Mouse (Mus musculus): ENCODE measurements around the gene Dvl1. TPM values are rescaled to one million over a fixed set of nuclear protein-coding genes. Genes with fewer than 3 reads are reported as not detected.

The Dvl1 gene
- polyA plus RNA-seq, 1 experiment from 2014 or later: 15.1 TPM

DNA sequence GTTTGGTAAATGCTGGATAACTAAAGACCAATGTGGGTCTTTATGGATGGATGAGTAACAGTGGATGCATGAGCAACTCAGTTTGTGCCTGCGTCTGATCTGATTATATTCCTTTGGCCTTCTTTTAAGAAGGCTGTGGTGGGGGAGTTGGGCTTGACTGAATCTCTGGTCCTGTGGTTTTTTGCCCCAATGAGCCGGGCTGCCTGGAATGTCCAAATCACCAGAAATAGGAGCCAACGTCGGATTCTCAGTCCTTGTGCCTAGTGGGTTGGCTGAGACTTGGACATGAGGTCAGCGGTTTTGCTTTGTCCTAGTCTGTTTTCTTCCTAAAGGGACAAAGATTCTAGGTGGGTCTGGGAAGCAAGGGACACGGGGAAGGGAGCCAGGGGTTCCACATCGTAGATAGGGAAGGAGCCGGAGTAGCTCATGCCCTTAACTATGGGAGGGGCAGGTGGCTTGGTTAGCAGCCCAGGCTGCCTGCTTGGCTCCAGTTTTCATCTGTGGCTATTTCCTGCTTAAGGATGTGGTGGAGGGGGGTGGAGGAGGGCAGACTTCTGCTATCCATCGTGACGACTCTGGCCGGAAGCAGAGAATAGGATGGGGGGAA lies 9.7 kb upstream of the Dvl1 start:
- no peaks in the 10 kb centered on the region for H3K36me3 ChIP-seq (ENCODE audit: control insufficient read depth, insufficient read depth, low read length)
- peaks cover 7% of the 10 kb centered on the region for H3K27me3 ChIP-seq (ENCODE audit: control insufficient read depth, insufficient read depth, low read length)
- no peak for DNase-seq (ENCODE audit: low spot score)
- no peaks in the 10 kb centered on the region for H3K9me3 ChIP-seq (ENCODE audit: control insufficient read depth, low read length)
- no peak overlapping the region for H3K4me3 ChIP-seq (ENCODE audit: low read depth, low read length)
- H3K4me1 ChIP-seq (ENCODE audit: control insufficient read depth, insufficient read depth, low read length): peaks cover 25% of the 10 kb centered on the region
- no peak overlapping the region for H3K27ac ChIP-seq (ENCODE audit: low read depth, low read length)
- no peak overlapping the region for H3K4me2 ChIP-seq (ENCODE audit: low read depth)
- H3K9ac ChIP-seq (ENCODE audit: low read length): no peak overlapping the region
- 87% methylated on average over 11 of the region's 11 CpGs for WGBS
- no peak for ATAC-seq (ENCODE audit: insufficient read depth, low FRiP score, low TSS enrichment)

- Histone ChIP-seq H3K36me3 (ENCODE audit: control insufficient read depth, insufficient read depth, low read length) (no peaks in the 10 kb centered on the region), H3K4me2 (ENCODE audit: low read depth) (no peak overlapping the region), H3K27me3 (ENCODE audit: control insufficient read depth, insufficient read depth, low read length) (peaks cover 7% of the 10 kb centered on the region), H3K4me1 (ENCODE audit: control insufficient read depth, insufficient read depth, low read length) (peaks cover 23% of the 10 kb centered on the region), H3K9me3 (ENCODE audit: control insufficient read depth, low read length) (no peaks in the 10 kb centered on the region), H3K4me3 (ENCODE audit: low read depth, low read length) (no peak overlapping the region), H3K9ac (ENCODE audit: low read length) (no peak overlapping the region), H3K27ac (ENCODE audit: low read depth, low read length) (no peak overlapping the region)
- DNase-seq (ENCODE audit: low spot score): no peak
- no peak for ATAC-seq (ENCODE audit: insufficient read depth, low FRiP score, low TSS enrichment)
- 54% methylated on average over 8 of the region's 8 CpGs for WGBS
These were observed 8.7 kb upstream of the Dvl1 start for GRCm38 (mm10) chr4:155838187-155839153.

- H3K9me3 ChIP-seq (ENCODE audit: control insufficient read depth, low read length): no peaks in the 10 kb centered on the region
- peak; percentile 82 for DNase-seq (ENCODE audit: low spot score)
- peaks cover 2% of the 10 kb centered on the region; the same call in 1 of the 2 replicates for H3K36me3 ChIP-seq (ENCODE audit: control insufficient read depth, insufficient read depth, low read length)
- H3K4me1 ChIP-seq (ENCODE audit: control insufficient read depth, insufficient read depth, low read length): peaks cover 23% of the 10 kb centered on the region
- peaks cover 7% of the 10 kb centered on the region for H3K27me3 ChIP-seq (ENCODE audit: control insufficient read depth, insufficient read depth, low read length)
- H3K4me2 ChIP-seq (ENCODE audit: low read depth): peak within 1 kb of the TSS; percentile 57
- H3K27ac ChIP-seq (ENCODE audit: low read depth, low read length): no peak within 1 kb of the TSS; the same call in 1 of the 2 replicates
- peak within 1 kb of the TSS; percentile 46 for H3K9ac ChIP-seq (ENCODE audit: low read length)
- ATAC-seq (ENCODE audit: insufficient read depth, low FRiP score, low TSS enrichment): peak; percentile 77
- peak within 1 kb of the TSS; percentile 40 for H3K4me3 ChIP-seq (ENCODE audit: low read depth, low read length)
- under 1% methylated on average over 16 of the region's 16 CpGs for WGBS
These were observed 7.7 kb upstream of the Dvl1 start, which contains the start of gene Mxra8 for GRCm38 (mm10) chr4:155839483-155839910. TSS of gene Mxra8 (plus strand) at chr4:155839680.

DNA sequence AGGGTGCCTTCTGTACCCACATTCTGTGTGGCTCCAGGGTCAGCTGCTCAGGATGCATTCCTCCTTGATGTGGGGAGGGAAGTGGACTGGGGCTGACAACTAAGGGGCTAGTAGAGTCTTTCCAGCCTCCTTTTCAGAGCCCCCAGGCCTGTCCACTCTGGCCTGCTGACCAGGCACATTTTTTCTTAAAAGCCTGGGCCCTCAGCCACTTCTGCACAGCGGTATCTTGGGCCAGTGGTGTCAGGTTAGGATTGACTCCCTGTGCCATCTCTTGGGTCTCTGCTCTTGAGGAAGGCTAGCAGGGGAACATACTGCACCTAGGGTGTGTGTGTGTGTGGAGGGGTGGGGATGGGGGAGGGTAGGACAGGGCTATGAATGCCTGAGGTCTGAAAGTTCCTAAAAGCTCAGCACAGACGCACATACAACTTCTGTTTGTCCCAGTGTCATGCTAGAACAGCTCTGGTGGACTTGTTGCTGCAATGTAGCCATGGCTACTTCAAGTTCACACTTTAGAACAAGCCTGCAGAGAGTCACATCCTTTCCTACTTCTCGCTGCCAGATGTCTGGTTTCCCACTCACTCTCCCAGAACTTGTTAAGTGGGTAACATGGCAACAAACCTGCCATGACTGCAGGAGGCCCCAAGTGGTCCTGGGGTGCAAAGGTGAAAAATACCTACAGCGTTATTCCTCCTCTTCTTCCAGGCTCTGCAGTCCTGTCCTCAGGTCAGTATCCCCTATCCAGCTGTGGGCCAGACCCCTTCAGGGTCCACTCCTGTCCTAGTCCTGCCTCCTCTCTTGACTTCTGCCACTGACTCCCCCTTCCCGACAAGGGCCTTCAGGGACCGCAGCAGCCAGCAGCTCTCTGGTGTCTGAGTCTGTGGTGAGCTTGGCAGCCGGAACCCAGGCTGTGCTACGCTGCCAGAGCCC lies 6.9 kb upstream of the Dvl1 start:
- Histone ChIP-seq H3K4me1 (ENCODE audit: control insufficient read depth, insufficient read depth, low read length) (peaks cover 23% of the 10 kb centered on the region), H3K27ac (ENCODE audit: low read depth, low read length) (no peak overlapping the region), H3K4me2 (ENCODE audit: low read depth) (peak overlapping the region; percentile 57), H3K9ac (ENCODE audit: low read length) (peak overlapping the region; percentile 46), H3K9me3 (ENCODE audit: control insufficient read depth, low read length) (no peaks in the 10 kb centered on the region), H3K27me3 (ENCODE audit: control insufficient read depth, insufficient read depth, low read length) (peaks cover 7% of the 10 kb centered on the region), H3K4me3 (ENCODE audit: low read depth, low read length) (peak overlapping the region; percentile 40), H3K36me3 (ENCODE audit: control insufficient read depth, insufficient read depth, low read length) (peaks cover 2% of the 10 kb centered on the region; the same call in 1 of the 2 replicates)
- ATAC-seq (ENCODE audit: insufficient read depth, low FRiP score, low TSS enrichment) (0 out of 2 replicates have a peak, but pooled peaks have one; percentile 8), DNase-seq (ENCODE audit: low spot score) (no peak)
- 6% methylated on average over 8 of the region's 8 CpGs for WGBS

GRCm38 (mm10) chr4:155841003-155841454 lies 6.2 kb upstream of the Dvl1 start:
- ATAC-seq (ENCODE audit: insufficient read depth, low FRiP score, low TSS enrichment) (peak; percentile 54), DNase-seq (ENCODE audit: low spot score) (peak; percentile 53)
- Histone ChIP-seq H3K36me3 (ENCODE audit: control insufficient read depth, insufficient read depth, low read length) (peaks cover 2% of the 10 kb centered on the region; the same call in 1 of the 2 replicates), H3K4me2 (ENCODE audit: low read depth) (peak overlapping the region; percentile 57), H3K9me3 (ENCODE audit: control insufficient read depth, low read length) (no peaks in the 10 kb centered on the region), H3K4me3 (ENCODE audit: low read depth, low read length) (peak overlapping the region; percentile 40), H3K4me1 (ENCODE audit: control insufficient read depth, insufficient read depth, low read length) (peaks cover 23% of the 10 kb centered on the region), H3K27ac (ENCODE audit: low read depth, low read length) (no peak overlapping the region), H3K27me3 (ENCODE audit: control insufficient read depth, insufficient read depth, low read length) (peaks cover 7% of the 10 kb centered on the region), H3K9ac (ENCODE audit: low read length) (peak overlapping the region; percentile 40)
- under 1% methylated on average over 32 of the region's 32 CpGs for WGBS

DNA sequence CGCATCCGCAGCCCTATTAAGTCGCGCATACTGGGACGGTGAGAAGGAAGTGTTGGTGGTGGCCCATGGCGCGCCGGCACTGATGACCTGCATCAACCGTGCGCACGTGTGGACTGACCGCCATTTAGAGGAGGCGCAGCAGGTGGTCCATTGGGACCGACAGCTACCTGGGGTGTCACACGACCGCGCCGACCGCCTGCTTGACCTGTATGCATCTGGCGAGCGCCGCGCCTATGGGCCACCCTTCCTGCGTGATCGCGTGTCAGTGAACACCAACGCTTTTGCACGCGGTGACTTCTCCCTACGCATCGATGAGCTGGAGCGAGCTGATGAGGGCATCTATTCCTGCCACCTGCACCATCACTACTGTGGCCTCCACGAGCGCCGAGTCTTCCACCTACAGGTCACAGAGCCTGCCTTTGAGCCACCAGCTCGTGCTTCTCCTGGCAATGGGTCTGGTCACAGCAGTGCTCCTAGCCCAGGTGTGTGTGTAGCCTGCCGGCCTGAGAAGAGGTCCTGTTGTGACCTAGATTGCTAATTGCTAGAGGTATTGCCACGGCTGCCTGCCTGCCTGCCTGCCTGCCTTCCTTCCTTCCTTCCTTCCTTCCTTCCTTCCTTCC lies 5.4 kb upstream of the Dvl1 start:
- H3K9me3 ChIP-seq (ENCODE audit: control insufficient read depth, low read length): no peaks in the 10 kb centered on the region
- H3K4me3 ChIP-seq (ENCODE audit: low read depth, low read length): peak overlapping the region; percentile 40; the same call in 1 of the 2 replicates
- H3K36me3 ChIP-seq (ENCODE audit: control insufficient read depth, insufficient read depth, low read length): peaks cover 2% of the 10 kb centered on the region; the same call in 1 of the 2 replicates
- 36% methylated on average over 38 of the region's 38 CpGs for WGBS
- DNase-seq (ENCODE audit: low spot score) (no peak), ATAC-seq (ENCODE audit: insufficient read depth, low FRiP score, low TSS enrichment) (no peak)
- no peak overlapping the region for H3K27ac ChIP-seq (ENCODE audit: low read depth, low read length)
- H3K27me3 ChIP-seq (ENCODE audit: control insufficient read depth, insufficient read depth, low read length): peaks cover 7% of the 10 kb centered on the region
- no peak overlapping the region for H3K9ac ChIP-seq (ENCODE audit: low read length)
- H3K4me2 ChIP-seq (ENCODE audit: low read depth): peak overlapping the region; percentile 57
- peaks cover 27% of the 10 kb centered on the region for H3K4me1 ChIP-seq (ENCODE audit: control insufficient read depth, insufficient read depth, low read length)

DNA sequence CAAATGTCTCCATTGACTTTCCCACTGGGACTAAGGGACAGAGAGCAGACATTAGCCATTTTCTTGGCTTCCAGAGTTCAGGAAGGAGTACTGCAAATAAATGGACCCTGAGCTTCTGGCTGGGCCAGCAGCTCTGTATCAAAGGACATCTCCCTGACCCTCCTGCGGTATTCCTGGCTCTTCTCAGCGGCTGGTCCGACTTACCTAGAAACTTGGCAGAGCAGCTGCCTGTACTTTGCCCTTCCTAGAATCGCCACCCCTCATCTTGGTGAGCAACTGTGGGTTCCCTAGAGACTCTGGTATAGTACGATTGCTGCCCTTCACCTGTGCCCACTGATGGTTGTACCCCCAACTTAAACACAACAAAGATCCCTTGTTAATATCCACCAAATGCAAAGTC lies 4.0 kb upstream of the Dvl1 start:
- H3K9ac ChIP-seq (ENCODE audit: low read length): no peak overlapping the region
- peaks cover 2% of the 10 kb centered on the region; the same call in 1 of the 2 replicates for H3K36me3 ChIP-seq (ENCODE audit: control insufficient read depth, insufficient read depth, low read length)
- ATAC-seq (ENCODE audit: insufficient read depth, low FRiP score, low TSS enrichment): no peak
- no peak overlapping the region for H3K4me2 ChIP-seq (ENCODE audit: low read depth)
- H3K27me3 ChIP-seq (ENCODE audit: control insufficient read depth, insufficient read depth, low read length): peaks cover 7% of the 10 kb centered on the region
- DNase-seq (ENCODE audit: low spot score): no peak
- WGBS: 88% methylated on average over 5 of the region's 5 CpGs
- no peak overlapping the region for H3K4me3 ChIP-seq (ENCODE audit: low read depth, low read length)
- H3K9me3 ChIP-seq (ENCODE audit: control insufficient read depth, low read length): no peaks in the 10 kb centered on the region
- no peak overlapping the region for H3K27ac ChIP-seq (ENCODE audit: low read depth, low read length)
- H3K4me1 ChIP-seq (ENCODE audit: control insufficient read depth, insufficient read depth, low read length): peaks cover 32% of the 10 kb centered on the region
